Mouse (Mus musculus) bone marrow, adult 2 months (tissue): Measurements from ENCODE around the gene Sgms1.

Source experiments
- CTCF ChIP-seq: fragments of 200-500 bp; IDR thresholded peaks from 2 replicates; pipeline ENCODE4 v1.5.1; 2011; ENCODE audit warnings: low read length, control low read depth; ENCODE audit not compliant: control insufficient read depth, insufficient read depth
- POLR2A ChIP-seq: fragments of 200-500 bp; IDR thresholded peaks from 2 replicates; pipeline ENCODE4 v1.6.1; 2011; ENCODE audit warnings: low read depth, mild to moderate bottlenecking, control low read depth, low read length, borderline replicate concordance; ENCODE audit not compliant: control insufficient read depth

GRCm38 (mm10) chr19:32213577-32213976, 175.9 kb downstream of the Sgms1 start:
- TF ChIP-seq CTCF (no peak), POLR2A (no peak)
